Mouse (Mus musculus) 416B (cell line): ENCODE results near the gene Fam20b.

ENCODE experiments used
- DNase-seq: peaks from one replicate; pipeline ENCODE4 v3.0.0; 2011; ENCODE audit warnings: low read depth

Gene Fam20b

DNA sequence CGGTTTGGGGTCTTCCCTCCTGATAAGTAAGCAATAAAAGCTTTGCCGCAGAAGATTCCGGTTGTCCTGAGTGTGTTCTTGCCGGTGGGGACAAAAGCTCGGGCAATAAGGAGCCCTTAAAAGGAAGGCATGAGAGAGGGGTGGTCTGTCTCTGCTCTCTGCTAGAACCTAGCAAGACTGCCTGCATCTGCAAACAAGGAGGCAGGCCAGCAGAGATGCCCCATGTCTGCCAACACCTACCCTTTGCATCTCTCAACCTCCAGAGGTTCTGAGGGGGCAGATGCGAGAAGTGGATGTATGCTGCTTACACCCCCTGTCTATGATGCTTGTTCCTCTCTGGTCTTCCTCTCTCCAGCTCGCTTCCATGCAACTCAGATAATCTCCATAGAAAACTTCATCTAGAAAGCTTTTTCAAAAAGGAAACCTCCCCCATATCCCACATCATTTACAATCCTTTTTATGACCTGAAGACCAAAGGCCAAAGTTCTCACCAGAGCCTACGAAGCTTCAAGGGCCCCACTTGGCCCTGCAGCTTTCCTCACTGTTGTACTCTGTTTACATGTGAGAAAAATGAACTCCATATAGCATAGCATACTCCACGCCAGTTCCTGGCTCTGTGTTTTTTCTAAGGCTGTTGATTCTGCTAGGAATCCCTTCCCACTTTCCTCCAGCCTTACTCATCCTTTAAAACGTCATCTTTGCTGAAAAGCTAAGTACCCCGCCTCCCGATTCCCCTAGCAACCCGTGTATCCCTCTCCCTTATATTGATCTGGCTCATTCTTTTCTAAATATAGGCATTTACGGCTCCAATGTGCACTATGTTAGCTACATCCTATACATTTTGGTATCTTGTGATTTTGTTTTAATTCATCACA, 8.6 kb upstream of the Fam20b start:
- no peak for DNase-seq

DNA sequence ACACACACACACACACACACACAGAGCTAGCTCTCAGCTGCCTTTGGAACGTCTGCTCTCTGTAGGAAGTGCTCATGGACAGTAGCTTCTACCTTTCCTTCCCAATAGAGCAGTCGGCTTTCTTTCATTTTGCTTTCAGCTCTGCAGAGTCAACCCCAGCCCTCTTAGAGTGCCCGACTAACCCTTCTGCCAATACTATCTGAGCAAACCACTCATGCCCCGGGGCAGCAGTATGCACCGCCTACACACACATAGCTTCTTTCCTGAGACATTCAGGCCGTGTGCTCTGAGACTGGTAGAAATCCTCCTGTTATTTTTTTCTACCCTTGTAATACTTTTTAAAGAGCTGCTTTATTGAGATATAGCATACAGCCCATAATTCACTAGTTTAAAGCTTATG, 3.2 kb upstream of the Fam20b start:
- DNase-seq = no peak

DNA sequence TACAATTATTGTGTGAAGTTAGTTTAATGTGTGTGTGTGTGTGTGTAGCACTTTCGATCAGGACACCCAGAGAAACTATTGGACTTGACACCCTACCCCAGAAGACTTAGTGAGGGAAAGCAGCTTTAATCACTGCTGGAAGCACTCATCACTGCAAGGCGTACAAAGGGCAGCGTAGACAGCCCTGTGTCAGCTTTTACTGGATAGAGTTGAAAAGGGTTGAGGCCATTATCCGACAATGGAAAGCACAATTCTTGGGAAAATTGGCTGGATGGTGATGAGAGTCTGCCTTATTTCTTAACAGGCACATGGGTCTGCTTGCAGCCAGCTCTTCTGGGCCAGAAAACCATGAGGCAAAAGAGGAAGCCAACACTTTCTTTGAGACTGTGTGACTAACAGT, 1.2 kb upstream of the Fam20b start:
- no peak for DNase-seq

DNA sequence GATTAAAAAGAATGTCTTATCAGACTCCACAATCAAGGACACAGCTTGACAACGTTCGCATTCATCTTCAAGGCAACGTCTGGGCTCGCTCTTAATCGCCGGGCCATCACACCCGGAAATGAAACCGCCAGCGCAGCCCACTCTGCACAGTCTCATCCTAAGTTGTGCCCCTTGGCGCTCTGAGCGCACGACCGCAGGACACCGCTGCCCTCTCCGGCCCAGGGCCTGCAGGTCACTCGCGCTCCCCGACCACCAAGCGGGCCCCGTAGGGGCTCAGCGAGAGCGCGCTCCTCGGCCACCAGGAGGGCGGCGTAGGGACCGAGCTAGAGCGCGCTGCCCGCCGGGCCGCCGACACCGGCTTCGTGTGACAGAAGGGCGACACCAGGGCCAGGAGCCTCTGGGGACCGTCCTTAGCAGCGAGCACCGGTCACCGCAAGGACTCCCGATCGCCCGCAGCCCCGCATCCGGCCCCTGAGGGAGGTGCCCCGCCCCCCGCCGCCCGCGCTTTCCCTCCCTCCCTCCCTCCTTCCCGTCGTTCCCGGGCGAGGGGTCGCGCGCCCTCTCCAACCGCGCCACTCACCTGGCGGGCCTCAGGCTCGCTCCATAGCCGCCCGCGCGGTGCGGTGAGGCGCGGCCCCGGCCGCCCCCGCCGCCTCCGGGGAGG, 468 bp downstream of the Fam20b start:
- DNase-seq = peak; percentile 70

DNA sequence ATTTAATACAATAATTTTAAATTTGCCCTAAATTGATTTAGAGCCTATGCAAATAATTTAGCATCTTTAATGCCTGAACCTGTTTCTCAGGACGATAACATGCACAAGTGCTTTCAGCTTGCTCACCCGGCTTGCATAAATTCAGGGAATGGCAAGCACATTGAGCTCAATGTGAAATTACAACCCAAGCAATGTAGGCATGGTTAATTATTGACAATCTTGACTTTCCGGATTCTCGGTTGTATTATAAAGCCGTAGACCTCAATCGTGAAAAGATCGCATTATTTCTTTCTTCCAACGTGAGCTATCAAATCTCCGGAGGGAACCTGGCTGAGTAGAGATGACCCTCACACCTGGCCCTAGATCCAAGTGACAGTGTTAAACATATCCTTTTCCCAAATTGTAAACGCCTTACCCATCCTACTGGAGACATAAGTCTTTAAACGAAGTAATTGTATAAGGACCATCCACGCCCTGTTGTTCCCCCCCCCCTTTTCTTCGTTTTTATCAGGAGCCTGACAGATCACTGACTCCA, 1.1 kb downstream of the Fam20b start:
- no peak for DNase-seq

DNA sequence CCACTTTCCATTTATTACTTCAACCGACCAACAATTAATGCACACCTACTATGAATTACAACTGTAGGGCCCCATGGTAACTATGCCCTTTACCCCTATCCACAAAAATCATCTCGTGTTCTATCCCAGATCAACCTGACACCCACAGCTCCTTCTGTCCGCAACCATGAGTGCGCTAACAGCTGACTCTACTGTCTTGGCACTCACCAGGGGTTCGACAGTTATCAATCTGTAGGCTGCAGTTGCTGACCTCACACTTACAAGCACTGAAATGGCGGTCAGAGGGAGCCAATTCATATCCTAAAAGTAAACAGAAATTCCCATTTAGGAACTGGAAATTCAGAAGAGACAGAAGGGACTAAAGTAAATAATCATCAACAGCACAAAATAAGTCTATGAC, 2.2 kb downstream of the Fam20b start:
- no peak for DNase-seq

DNA sequence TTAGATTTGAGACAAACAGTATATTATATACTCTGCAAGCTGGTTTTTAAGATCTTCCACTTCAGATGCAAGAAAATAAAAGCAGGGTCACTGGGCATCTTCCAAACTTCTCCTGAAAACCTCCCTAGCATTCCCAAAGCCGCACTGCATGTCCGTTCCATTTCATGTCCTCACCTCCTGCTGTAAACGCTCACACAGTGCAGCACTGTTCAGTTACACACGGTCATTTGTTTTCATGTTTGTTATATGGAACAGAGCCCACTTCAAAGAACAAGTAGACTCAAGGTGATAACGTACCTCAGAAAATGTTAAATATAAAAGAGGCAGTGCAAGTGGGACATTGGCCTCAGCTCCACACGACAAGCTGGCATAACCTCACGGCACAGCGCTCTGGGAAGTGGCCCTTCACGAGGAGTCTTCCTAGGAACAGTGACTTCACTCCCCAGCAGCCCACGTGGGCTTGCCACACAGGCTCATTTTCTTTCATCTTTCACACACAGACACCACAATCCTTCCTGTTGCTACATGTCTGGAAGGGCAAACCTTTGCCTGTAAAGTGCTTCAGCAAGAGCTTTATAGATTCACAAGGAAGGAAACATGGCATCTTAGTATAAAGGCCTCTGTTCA, 8.3 kb downstream of the Fam20b start:
- DNase-seq = peak; percentile 79

DNA sequence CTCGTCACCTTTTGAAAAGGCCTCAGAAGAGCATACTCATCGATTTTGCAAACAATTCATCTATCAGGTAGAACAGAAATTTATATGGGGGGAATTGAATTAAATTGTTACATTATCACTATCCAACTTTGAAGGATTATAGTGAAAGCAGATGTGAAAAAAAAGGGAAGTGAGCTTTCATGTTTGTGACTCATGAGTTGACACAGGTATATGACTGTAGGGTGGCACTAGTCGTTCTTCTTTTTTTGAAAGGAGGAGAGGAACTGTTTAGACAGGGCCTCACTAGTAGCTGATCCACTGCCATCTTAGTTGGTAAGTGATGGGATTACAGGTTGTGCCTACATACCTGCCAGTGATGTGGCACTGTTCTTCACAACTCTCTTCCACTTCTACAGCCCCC, 10.2 kb downstream of the Fam20b start:
- peak; percentile 46 for DNase-seq

DNA sequence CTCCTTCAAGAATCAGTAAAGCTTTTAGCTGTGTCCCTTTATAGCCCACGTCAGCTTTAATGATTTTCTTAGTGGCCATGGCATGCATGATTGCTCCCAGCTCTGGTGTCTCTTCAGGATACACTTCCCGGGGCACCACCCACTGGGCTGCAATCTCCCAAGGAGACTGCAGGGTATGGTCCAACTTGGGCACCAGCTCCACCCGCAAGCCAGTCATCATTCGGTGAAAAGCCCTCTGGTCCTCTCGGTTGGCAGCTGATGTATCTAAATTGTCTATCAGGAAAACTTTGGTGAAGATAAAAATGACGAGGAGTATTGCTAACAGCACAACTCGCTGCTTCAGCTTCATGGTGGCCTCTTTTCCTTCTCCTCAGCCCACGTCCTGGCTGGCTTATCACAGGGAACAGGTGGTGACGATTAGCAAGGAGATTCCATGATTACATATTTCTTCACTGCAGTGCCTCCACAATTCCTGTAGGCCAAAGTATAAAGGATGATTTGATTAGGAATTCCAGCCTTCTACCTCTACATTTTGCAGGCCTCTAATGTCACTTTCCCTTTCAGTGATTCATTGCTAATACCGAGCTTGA, 13.1 kb downstream of the Fam20b start:
- DNase-seq = no peak

DNA sequence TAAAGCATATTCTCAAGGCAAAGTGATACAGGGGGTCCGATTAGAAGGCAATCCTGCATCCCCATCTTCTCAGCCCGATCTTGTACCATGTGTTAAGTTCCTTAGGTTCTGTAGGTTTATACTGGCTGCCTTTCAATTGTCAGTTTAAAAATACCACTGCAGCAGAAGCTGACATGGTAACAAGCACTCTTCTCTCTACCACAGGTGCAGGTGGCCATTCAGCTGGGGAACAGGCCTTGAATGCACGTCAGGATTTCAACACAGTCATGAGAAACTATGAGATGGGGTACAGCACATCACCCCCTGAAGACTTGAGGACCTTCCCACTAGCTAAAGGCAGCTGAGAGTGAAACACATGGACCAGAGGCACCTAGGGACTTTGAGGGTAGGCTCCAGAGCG, 15.4 kb downstream of the Fam20b start:
- DNase-seq = no peak

DNA sequence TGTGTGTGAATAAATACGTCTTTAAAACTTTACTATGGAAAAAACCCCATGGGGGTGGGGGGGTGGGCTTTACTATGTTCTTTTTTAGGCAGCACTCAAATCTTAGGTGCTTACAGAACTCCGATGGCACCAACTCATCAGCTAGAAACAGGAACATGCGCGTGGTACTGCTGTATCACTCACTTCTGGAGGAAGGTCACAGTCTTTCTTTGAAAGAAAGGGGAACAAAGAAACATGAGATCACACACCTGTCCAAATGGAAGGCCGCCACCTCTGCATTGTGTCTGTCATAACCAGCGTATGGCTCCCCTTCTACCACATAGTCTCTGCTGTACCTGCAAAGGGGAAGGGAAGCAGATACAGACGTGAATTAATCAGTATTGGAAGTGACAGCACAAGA, 16.7 kb downstream of the Fam20b start:
- no peak for DNase-seq

DNA sequence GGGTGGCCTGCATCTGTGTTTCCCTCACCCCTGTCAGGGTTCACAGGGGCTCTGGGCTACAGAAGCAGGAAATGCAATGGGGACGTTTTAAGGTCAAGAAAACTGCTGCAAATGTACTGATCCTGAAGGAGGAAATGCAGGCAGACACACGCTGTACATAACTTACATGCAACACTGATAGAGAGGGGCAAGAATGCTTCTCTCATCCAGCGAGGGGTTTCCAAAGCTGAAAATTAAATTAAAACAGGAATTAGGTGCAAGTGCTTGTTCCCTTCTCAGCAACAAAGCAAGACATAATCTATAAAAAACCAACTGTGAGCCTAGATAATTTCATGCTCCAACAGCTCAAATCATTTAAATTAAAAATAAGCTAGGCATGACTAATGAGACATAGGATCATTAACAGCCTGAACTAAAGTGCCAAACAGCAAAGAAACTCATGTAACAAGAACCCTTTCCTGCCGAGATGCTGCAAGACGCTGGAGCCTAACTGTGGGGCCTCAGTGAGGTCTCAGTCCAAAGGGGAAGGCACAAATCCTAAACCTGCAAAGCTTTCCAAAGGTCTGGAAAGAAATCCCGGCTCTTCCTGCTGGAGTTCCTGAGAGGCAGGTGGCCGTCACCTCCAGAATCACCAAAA, 32.7 kb downstream of the Fam20b start:
- DNase-seq = no peak

DNA sequence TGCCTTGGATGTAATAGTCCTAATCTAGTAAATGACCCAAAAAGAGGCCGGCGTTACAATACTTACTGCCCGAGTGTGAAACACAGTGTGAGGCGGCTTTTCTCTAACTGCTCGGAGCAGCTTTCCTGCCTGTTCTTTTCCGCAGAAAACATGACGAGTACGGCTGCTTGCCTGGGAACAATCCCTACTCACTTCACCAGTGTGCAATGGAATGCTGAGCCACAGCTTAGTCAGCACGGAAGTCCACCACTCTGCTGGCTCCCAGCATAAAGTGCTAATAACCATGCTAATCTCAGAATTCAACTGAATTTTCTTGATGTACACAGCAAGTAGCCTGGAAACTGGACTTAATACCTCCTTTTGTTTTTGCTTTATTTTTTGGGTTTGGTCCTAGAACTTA, 39.3 kb downstream of the Fam20b start:
- DNase-seq = no peak

DNA sequence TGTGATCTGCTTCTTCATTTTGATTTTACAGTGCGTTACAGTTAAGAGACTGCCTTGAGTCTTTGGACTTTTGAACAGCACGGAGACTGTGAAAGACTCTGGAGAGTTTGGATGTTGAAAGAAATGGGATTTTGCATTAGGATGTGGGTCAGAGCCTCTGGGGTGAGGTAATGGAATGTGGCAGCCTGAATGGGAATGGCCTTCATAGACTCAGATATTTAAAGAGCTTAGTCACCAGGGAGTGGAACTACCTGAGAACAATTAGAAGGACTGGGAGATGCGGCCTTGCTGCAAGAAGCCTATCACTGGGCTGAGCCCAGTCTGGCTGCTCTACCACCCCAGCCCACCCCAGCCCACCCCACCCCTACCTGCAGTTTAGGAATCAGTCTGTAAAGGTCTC, 41.7 kb downstream of the Fam20b start:
- no peak for DNase-seq

DNA sequence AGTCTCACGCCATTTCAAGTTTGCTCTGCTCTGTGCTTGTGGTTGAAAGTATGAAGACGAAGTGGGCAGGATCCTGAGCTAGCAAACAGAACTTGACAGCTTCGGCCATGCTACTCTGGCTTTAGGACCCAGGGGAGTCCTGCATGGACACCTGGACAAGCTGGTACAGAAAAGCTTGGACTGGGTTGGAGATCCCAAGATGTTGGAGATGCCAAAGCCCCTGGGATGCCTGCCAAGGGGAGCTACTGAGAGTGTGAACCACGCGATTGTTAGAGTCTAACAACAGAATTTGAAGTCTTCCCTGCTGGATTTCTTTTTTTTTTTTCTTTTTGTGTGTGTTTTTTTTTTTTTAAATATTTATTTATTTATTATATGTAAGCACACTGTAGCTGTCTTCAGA, 42.3 kb downstream of the Fam20b start:
- DNase-seq = no peak

DNA sequence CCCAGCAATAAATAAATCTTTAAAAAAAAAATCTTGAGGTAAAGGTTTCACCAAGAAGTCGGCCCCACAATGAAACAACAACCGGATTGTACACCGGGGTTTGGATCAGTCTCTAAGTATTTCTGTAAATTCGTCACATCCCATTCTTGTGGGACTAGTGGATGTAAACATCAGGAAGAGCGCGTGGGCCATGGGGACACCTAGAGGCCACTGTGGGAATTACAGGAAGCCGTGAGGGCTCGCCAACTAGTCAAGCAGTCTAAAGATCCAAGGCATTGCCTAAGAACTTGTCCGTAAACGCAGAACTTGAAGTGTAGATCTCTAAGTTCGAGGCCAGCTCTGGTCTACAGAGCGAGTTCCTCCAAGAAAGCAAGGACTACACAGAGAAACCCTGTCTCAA, 42.7 kb downstream of the Fam20b start:
- peak; percentile 92 for DNase-seq

DNA sequence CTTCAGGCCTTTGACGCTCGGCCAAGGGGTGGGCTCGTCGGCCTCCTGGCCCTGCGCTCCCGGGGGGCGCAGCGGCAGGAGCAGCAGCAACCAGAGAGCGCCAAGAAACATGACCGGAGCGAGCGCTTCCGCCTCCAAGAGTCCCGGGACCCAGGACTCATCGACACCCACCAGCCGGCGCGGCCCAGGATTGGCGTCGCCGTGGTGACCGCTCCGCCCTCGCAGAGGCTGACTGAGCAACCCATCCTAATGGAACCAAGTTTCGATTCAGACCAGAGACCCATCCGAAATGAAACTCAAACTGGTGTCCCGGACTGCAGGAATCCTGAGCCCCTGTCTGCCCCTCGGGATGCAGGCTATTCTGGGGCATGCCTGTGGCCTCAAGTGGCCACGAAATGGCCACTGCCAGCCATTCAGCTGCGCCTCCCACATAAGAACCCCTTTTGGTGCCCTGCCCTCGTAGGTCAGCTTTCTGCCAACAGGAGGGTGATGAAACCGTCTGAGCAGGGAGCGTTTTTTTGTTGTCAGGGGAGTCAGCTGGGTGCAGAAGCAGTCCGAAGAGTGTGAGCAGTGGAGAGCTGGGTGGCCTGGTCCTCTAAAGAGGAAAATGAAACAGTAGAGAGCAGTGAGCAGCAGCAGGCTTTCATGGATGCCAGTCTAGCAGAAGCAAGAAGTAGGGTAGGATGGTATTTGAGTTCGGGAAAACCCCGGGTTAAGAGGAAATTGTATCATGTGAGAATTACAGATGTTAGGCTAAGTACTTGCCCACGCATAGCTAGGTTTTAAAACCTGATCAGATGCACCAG, 44.5 kb downstream of the Fam20b start, which contains the start of gene Tor3a:
Gene Tor3a, minus strand, starts transcription at position 162 of the 806 bp plus-strand sequence.
- peak; percentile 79 for DNase-seq

DNA sequence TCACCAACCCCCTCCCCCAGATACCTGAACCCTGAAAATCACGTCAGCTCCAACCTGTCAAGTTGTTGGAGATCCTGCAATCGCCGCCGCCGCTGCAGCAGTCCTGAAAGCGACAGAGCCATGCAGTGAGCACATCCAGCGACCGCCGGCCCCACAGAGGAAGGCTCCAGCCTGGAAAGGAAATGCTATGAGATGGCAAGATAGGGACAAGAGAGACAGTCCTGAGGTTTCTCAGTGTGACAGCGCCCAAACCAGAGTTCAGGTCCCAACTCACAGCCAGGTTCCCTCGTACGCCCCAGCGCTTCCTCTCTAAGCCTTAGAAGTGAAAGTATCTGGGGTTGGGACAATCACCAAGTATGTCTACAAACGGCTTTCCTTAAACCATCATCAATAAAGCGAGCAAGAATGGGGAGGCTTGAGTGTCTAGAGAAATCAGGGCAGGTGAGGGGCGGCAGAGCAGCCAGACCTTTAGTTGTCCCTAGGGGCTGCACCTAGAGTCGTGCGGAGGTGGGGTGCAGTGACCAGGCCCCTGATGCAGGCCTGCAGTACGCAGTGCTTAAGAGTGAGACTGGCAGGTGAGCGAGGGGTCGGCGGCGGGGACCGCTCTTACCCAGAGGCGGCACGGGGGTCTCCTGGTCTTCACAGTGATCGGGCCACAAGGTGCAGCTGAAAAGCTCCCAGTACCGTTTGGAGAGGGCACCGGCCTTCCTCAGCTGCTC, 45.3 kb downstream of the Fam20b start:
- DNase-seq = peak; percentile 62

DNA sequence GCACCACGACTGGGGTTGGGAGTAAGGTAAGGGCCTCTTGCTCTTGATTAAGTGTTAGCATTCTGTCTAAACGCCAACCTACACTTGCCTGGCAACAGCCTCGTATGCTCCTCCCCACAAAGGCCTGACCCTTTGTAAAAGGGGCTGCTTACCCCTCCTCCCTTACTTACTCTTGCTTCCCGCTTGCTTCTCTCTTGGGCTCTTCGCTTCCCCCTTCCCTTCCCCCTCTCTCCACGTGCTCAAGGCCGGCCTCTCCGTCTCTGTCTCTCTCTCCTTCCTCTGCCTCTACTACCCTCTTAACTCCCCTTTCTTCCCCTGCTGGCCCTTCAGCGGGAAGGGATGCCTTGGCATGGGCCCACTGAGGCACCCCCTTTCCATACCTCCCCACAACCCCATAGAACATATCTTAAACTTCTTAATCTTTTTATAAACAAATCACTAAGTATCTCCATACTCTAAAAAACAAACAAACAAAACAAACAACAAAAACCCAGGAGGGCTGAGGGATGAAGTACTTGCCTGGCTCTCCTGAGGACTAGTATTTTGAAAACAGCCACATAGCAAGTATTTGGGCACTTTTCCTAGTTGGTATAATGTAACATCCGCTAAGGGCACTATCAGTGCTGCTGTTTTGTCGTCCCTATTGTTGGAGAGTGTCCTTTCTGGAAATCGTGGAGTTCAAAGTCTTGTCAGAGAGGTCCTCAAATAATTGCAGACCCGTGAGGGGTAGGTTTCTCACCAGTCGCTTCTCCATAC, 46.0 kb downstream of the Fam20b start:
- peak; percentile 80 for DNase-seq

DNA sequence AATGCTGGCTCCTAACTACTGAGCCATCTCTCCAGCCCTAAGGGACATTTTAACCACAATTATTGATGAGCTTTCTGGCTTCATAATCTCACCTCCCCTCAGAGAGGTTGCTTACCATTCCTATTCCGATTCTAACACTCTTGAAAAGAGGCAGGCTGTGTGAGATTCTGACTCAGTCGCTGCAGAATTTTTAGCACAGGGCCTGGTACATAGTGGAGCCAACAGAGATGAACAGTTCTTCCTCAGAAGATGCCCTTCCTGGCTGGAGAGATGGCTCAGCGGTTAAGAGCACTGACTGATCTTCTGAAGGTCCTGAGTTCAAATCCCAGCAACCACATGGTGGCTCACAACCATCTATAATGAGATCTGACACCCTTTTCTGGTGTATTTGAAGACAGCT, 47.0 kb downstream of the Fam20b start:
- no peak for DNase-seq
